Mouse (Mus musculus): ENCODE data around the gene Nprl2.

Nprl2 gene

GRCm38 (mm10) chr9:107534408-107535202, 7.4 kb upstream of the Nprl2 start:
- no peak for DNase-seq (ENCODE audit: low spot score in 2 of 2)

GRCm38 (mm10) chr9:107538231-107538630, 3.8 kb upstream of the Nprl2 start:
- DNase-seq (ENCODE audit: low spot score in 2 of 2) = no peak

GRCm38 (mm10) chr9:107538711-107539110, 3.3 kb upstream of the Nprl2 start:
- DNase-seq (ENCODE audit: low spot score in 2 of 2) = no peak

- DNase-seq (ENCODE audit: low spot score in 2 of 2) = no peak
These were observed 2.1 kb upstream of the Nprl2 start for GRCm38 (mm10) chr9:107539940-107540339.

GRCm38 (mm10) chr9:107540420-107540819, 1.6 kb upstream of the Nprl2 start:
- no peak for DNase-seq (ENCODE audit: low spot score in 2 of 2)

GRCm38 (mm10) chr9:107541005-107541404, 1.0 kb upstream of the Nprl2 start:
- no peak for DNase-seq (ENCODE audit: low spot score in 2 of 2)

GRCm38 (mm10) chr9:107542352-107542686, 293 bp downstream of the Nprl2 start:
- no peak for DNase-seq (ENCODE audit: low spot score in 2 of 2)

- no peak for DNase-seq (ENCODE audit: low spot score in 2 of 2)
These were observed 695 bp downstream of the Nprl2 start for GRCm38 (mm10) chr9:107542721-107543120.

GRCm38 (mm10) chr9:107543299-107543698, 1.3 kb downstream of the Nprl2 start:
- no peak for DNase-seq (ENCODE audit: low spot score in 2 of 2)

- no peak for DNase-seq (ENCODE audit: low spot score in 2 of 2)
These were observed 2.2 kb downstream of the Nprl2 start for GRCm38 (mm10) chr9:107544196-107544700.

GRCm38 (mm10) chr9:107544729-107545128, 2.7 kb downstream of the Nprl2 start:
- DNase-seq (ENCODE audit: low spot score in 2 of 2) = no peak

GRCm38 (mm10) chr9:107545199-107545598, 3.2 kb downstream of the Nprl2 start:
- DNase-seq (ENCODE audit: low spot score in 2 of 2) = no peak

- peak; percentile 63 to 85 for DNase-seq (ENCODE audit: low spot score in 2 of 2)
These were observed 3.6 kb downstream of the Nprl2 start for GRCm38 (mm10) chr9:107545602-107546001.

- peak; percentile 46 to 78 for DNase-seq (ENCODE audit: low spot score in 2 of 2)
These were observed 5.0 kb downstream of the Nprl2 start, which contains the start of gene Zmynd10 for GRCm38 (mm10) chr9:107547026-107547425. TSS of gene Zmynd10 (plus strand) at chr9:107547298.

- DNase-seq (ENCODE audit: low spot score in 2 of 2) = no peak
These were observed 5.9 kb downstream of the Nprl2 start for GRCm38 (mm10) chr9:107547957-107548356.

- DNase-seq (ENCODE audit: low spot score in 2 of 2) = no peak
These were observed 6.8 kb downstream of the Nprl2 start for GRCm38 (mm10) chr9:107548820-107549219.

GRCm38 (mm10) chr9:107549297-107550074, 7.5 kb downstream of the Nprl2 start:
- no peak for DNase-seq (ENCODE audit: low spot score in 2 of 2)

- no peak for DNase-seq (ENCODE audit: low spot score in 2 of 2)
These were observed 8.6 kb downstream of the Nprl2 start for GRCm38 (mm10) chr9:107550491-107551116.

GRCm38 (mm10) chr9:107551117-107551889, 9.3 kb downstream of the Nprl2 start, which contains the start of gene Rassf1:
TSS of gene Rassf1 (plus strand) at chr9:107551555.
- no peak for DNase-seq (ENCODE audit: low spot score in 2 of 2)

GRCm38 (mm10) chr9:107551890-107552355, 9.9 kb downstream of the Nprl2 start:
- no peak for DNase-seq (ENCODE audit: low spot score in 2 of 2)

- DNase-seq (ENCODE audit: low spot score in 2 of 2) = no peak
These were observed 10.8 kb downstream of the Nprl2 start for GRCm38 (mm10) chr9:107552690-107553393.
